Mouse (Mus musculus) embryonic facial prominence, embryonic 15.5 days (tissue): Measurements from ENCODE around the gene Eno1. TPM values are rescaled to one million over a fixed set of nuclear protein-coding genes. Genes with fewer than 3 reads are reported as not detected.

Experiments used
- polyA plus RNA-seq: library from polyadenylated mRNA; unstranded; fragments of >200 nt; fragmentation: Nextera tagmentation; extraction: Ambion mirVana; gene quantifications from 2 replicates; pipeline ENCODE4 v1.2.1, GENCODE M21; 2015

Eno1 gene
- polyA plus RNA-seq, 1 experiment from 2014 or later, result 1,435 TPM

Other genes starting within 250 kb of the Eno1 start
- gene H6pd, start 227.7 kb upstream of the Eno1 start, polyA plus RNA-seq, result 12.1 and 12.2 TPM in 2 replicates
- gene Gpr157, start 149.4 kb upstream of the Eno1 start, polyA plus RNA-seq, result 1.5 and 1.7 TPM in 2 replicates
- gene Slc2a5, start 117.4 kb upstream of the Eno1 start, polyA plus RNA-seq, result 1.7 and 2.2 TPM in 2 replicates
- not detected in 2 replicates for gene Slc2a7, start 87.7 kb upstream of the Eno1 start, polyA plus RNA-seq
- 0.37 and 0.84 TPM in 2 replicates for gene Car6, start 35.4 kb upstream of the Eno1 start, polyA plus RNA-seq
- 26.5 and 27.2 TPM in 2 replicates for gene Rere, start 44.9 kb downstream of the Eno1 start, polyA plus RNA-seq